Mouse (Mus musculus) heart, embryonic 13.5 days (tissue): ENCODE data around the gene Def6. TPM values are rescaled to one million over a fixed set of nuclear protein-coding genes. Genes with fewer than 3 reads are reported as not detected.
"Not testable (repeated sequence)": the region's sequence is repeated elsewhere in the genome, so short reads cannot be mapped to it uniquely, and the experiment has no call there.

ENCODE experiments used
- ATAC-seq: fragments of 200-750 bp; cut with Nextera tagmentation; 2 replicates; pipeline ENCODE4 v1.8.0; 2017; ENCODE audit warnings: moderate TSS enrichment; ENCODE audit not compliant: insufficient number of reproducible peaks, low FRiP score, low TSS enrichment; ENCODE audit errors: extremely low read depth
- H3K27ac ChIP-seq: fragments of 300-500 bp; sonication (generic); replicated peaks from 2 replicates; pipeline ENCODE4 v1.5.1; 2015; ENCODE audit warnings: moderate library complexity, mild to moderate bottlenecking, inconsistent platforms
- H3K27me3 ChIP-seq: fragments of 300-500 bp; sonication (generic); replicated peaks from 2 replicates; pipeline ENCODE4 v1.6.1; 2015; ENCODE audit warnings: mild to moderate bottlenecking, inconsistent platforms
- H3K36me3 ChIP-seq: fragments of 300-500 bp; sonication (generic); 2 replicates; pipeline ENCODE4 v1.6.1; 2015; ENCODE audit warnings: mild to moderate bottlenecking, inconsistent platforms
- H3K4me1 ChIP-seq: fragments of 300-500 bp; sonication (generic); 2 replicates; pipeline ENCODE4 v1.6.1; 2015; ENCODE audit warnings: inconsistent platforms
- H3K4me2 ChIP-seq: fragments of 300-500 bp; sonication (generic); 2 replicates; pipeline ENCODE4 v1.6.1; 2015; ENCODE audit warnings: inconsistent platforms, mild to moderate bottlenecking, moderate library complexity
- H3K4me3 ChIP-seq: fragments of 300-500 bp; sonication (generic); 2 replicates; pipeline ENCODE4 v1.5.1; 2015; ENCODE audit warnings: moderate library complexity, mild to moderate bottlenecking, inconsistent platforms
- H3K9ac ChIP-seq: fragments of 300-500 bp; sonication (generic); 2 replicates; pipeline ENCODE4 v1.6.1; 2015; ENCODE audit warnings: inconsistent platforms, mild to moderate bottlenecking, moderate library complexity
- H3K9me3 ChIP-seq: fragments of 300-500 bp; sonication (generic); 2 replicates; pipeline ENCODE4 v1.6.1; 2016; ENCODE audit warnings: inconsistent platforms
- WGBS: fragments of 180-500 bp; shearing (Covaris S2); methylation state at CpG from one replicate; pipeline ENCODE4 v1.1.7; 2015; ENCODE audit warnings: mixed read lengths; 5-methylcytosine and 5-hydroxymethylcytosine counted together
- polyA plus RNA-seq: library from polyadenylated mRNA; unstranded; fragments of >200 nt; fragmentation: Nextera tagmentation; extraction: Ambion mirVana; gene quantifications from 2 replicates; pipeline ENCODE4 v1.2.1, GENCODE M21; 2015

Gene Def6
- polyA plus RNA-seq, 1 experiment from 2014 or later: 3.0 TPM

GRCm38 (mm10) chr17:28209457-28210110 is 2.0 kb downstream of the Def6 start:
- H3K9ac ChIP-seq: no peak overlapping the region

GRCm38 (mm10) chr17:28211921-28212341 is 4.4 kb downstream of the Def6 start:
- Histone ChIP-seq H3K4me1 (peaks cover 11% of the 10 kb centered on the region), H3K27ac (no peak overlapping the region), H3K9me3 (no peaks in the 10 kb centered on the region), H3K27me3 (peaks cover 9% of the 10 kb centered on the region), H3K36me3 (no peaks in the 10 kb centered on the region), H3K4me2 (no peak overlapping the region), H3K9ac (no peak overlapping the region), H3K4me3 (no peak overlapping the region)
- ATAC-seq: no peak
- WGBS: 54% methylated on average over 6 of the region's 6 CpGs

More at GRCm38 (mm10) chr17:28209457-28210110, 2.0 kb downstream of the Def6 start:
- no peak overlapping the region for H3K4me3 ChIP-seq
- H3K9me3 ChIP-seq: no peaks in the 10 kb centered on the region
- no peak overlapping the region for H3K4me2 ChIP-seq
- H3K27me3 ChIP-seq: 0 out of 2 replicates have a peak, but pooled peaks cover 3% of the 10 kb centered on the region
- WGBS: 57% methylated on average over 4 of the region's 4 CpGs
- H3K27ac ChIP-seq: no peak overlapping the region
- no peak for ATAC-seq
- H3K4me1 ChIP-seq: peaks cover 19% of the 10 kb centered on the region
- peaks cover 4% of the 10 kb centered on the region; the same call in 1 of the 2 replicates for H3K36me3 ChIP-seq

- no peak overlapping the region for H3K9ac ChIP-seq
- H3K27me3 ChIP-seq: peaks cover 14% of the 10 kb centered on the region
- no peaks in the 10 kb centered on the region for H3K9me3 ChIP-seq
- ATAC-seq: no peak
- peaks cover 7% of the 10 kb centered on the region for H3K4me1 ChIP-seq
- no peak overlapping the region for H3K27ac ChIP-seq
- H3K36me3 ChIP-seq: no peaks in the 10 kb centered on the region
- no peak overlapping the region for H3K4me2 ChIP-seq
- no peak overlapping the region for H3K4me3 ChIP-seq
- WGBS: 65% methylated on average over 9 of the region's 9 CpGs
Measured at GRCm38 (mm10) chr17:28212391-28212790, 4.8 kb downstream of the Def6 start.

- 22% methylated on average over 4 of the region's 4 CpGs for WGBS
- no peaks in the 10 kb centered on the region for H3K9me3 ChIP-seq
- H3K27me3 ChIP-seq: peaks cover 22% of the 10 kb centered on the region
- H3K27ac ChIP-seq: no peak overlapping the region
- no peak for ATAC-seq
- no peak overlapping the region for H3K4me2 ChIP-seq
- no peak overlapping the region for H3K4me3 ChIP-seq
- peaks cover 9% of the 10 kb centered on the region for H3K4me1 ChIP-seq
- no peak overlapping the region for H3K9ac ChIP-seq
- H3K36me3 ChIP-seq: no peaks in the 10 kb centered on the region
Measured at GRCm38 (mm10) chr17:28213236-28213635, 5.7 kb downstream of the Def6 start.

GRCm38 (mm10) chr17:28216791-28217190 is 9.2 kb downstream of the Def6 start:
- H3K27ac ChIP-seq: no peak overlapping the region
- WGBS: 81% methylated on average over 9 of the region's 9 CpGs
- H3K4me1 ChIP-seq: peaks cover 11% of the 10 kb centered on the region
- no peaks in the 10 kb centered on the region for H3K36me3 ChIP-seq
- no peak for ATAC-seq
- no peak overlapping the region for H3K9ac ChIP-seq
- H3K4me3 ChIP-seq: no peak overlapping the region
- no peak overlapping the region for H3K4me2 ChIP-seq
- no peaks in the 10 kb centered on the region for H3K9me3 ChIP-seq
- peaks cover 25% of the 10 kb centered on the region for H3K27me3 ChIP-seq

- Histone ChIP-seq H3K9ac (peak overlapping the region; percentile 50), H3K27me3 (peaks cover 31% of the 10 kb centered on the region), H3K9me3 (no peaks in the 10 kb centered on the region), H3K36me3 (no peaks in the 10 kb centered on the region), H3K4me3 (0 out of 2 replicates have a peak overlapping the region, but pooled peaks have one; percentile 2), H3K4me1 (peaks cover 13% of the 10 kb centered on the region), H3K4me2 (peak overlapping the region; percentile 50), H3K27ac (peak overlapping the region; percentile 28; the same call in 1 of the 2 replicates)
- ATAC-seq: no peak
- WGBS: 19% methylated on average over 23 of the region's 23 CpGs
Measured at GRCm38 (mm10) chr17:28217721-28218649, 10.4 kb downstream of the Def6 start.

GRCm38 (mm10) chr17:28222463-28222862 is 14.9 kb downstream of the Def6 start:
- H3K27ac ChIP-seq, H3K4me2 ChIP-seq, H3K9me3 ChIP-seq, H3K36me3 ChIP-seq, ATAC-seq, H3K4me3 ChIP-seq, H3K9ac ChIP-seq: not testable (repeated sequence)
- H3K27me3 ChIP-seq: peaks cover 29% of the 10 kb centered on the region
- H3K4me1 ChIP-seq: peaks cover 35% of the 10 kb centered on the region
- WGBS: 91% methylated on average over 10 of the region's 10 CpGs

- Histone ChIP-seq H3K27ac (no peak overlapping the region; the same call in 1 of the 2 replicates), H3K9me3 (no peaks in the 10 kb centered on the region), H3K36me3 (no peaks in the 10 kb centered on the region), H3K4me1 (peaks cover 25% of the 10 kb centered on the region), H3K9ac (peak overlapping the region; percentile 81), H3K4me3 (peak overlapping the region; percentile 58), H3K4me2 (peak overlapping the region; percentile 87), H3K27me3 (peaks cover 16% of the 10 kb centered on the region; the same call in 1 of the 2 replicates)
- peak; percentile 93 for ATAC-seq
- 1% methylated on average over 46 of the region's 46 CpGs for WGBS
Measured at GRCm38 (mm10) chr17:28223561-28224391, 16.2 kb downstream of the Def6 start.

- Histone ChIP-seq H3K4me1 (peaks cover 25% of the 10 kb centered on the region), H3K27me3 (peaks cover 16% of the 10 kb centered on the region; the same call in 1 of the 2 replicates), H3K9me3 (no peaks in the 10 kb centered on the region), H3K36me3 (no peaks in the 10 kb centered on the region), H3K4me2 (no peak overlapping the region; the same call in 1 of the 2 replicates), H3K9ac (no peak overlapping the region), H3K4me3 (no peak overlapping the region), H3K27ac (no peak overlapping the region)
- WGBS: 87% methylated on average over 10 of the region's 10 CpGs
- ATAC-seq: no peak
Measured at GRCm38 (mm10) chr17:28224615-28225014, 17.0 kb downstream of the Def6 start.

- Histone ChIP-seq H3K27me3 (peaks cover 18% of the 10 kb centered on the region), H3K36me3 (no peaks in the 10 kb centered on the region), H3K9ac (peak overlapping the region; percentile 77), H3K4me1 (peaks cover 25% of the 10 kb centered on the region), H3K4me3 (peak overlapping the region; percentile 42), H3K27ac (no peak overlapping the region), H3K4me2 (peak overlapping the region; percentile 73), H3K9me3 (no peaks in the 10 kb centered on the region)
- WGBS: 5% methylated on average over 21 of the region's 21 CpGs
- ATAC-seq: no peak
Measured at GRCm38 (mm10) chr17:28226014-28226413, 18.4 kb downstream of the Def6 start.
